Mouse (Mus musculus): ENCODE measurements at regions not wholly inside any gene's neighbourhood (a gene's known extent, or its start where the extent isn't known, plus 50 kb on each side); places are given as distances from the start of the nearest gene placed in this dataset.
A peak's percentile ranks its signal among the peaks of the same experiment; 100 is the strongest.

DNA sequence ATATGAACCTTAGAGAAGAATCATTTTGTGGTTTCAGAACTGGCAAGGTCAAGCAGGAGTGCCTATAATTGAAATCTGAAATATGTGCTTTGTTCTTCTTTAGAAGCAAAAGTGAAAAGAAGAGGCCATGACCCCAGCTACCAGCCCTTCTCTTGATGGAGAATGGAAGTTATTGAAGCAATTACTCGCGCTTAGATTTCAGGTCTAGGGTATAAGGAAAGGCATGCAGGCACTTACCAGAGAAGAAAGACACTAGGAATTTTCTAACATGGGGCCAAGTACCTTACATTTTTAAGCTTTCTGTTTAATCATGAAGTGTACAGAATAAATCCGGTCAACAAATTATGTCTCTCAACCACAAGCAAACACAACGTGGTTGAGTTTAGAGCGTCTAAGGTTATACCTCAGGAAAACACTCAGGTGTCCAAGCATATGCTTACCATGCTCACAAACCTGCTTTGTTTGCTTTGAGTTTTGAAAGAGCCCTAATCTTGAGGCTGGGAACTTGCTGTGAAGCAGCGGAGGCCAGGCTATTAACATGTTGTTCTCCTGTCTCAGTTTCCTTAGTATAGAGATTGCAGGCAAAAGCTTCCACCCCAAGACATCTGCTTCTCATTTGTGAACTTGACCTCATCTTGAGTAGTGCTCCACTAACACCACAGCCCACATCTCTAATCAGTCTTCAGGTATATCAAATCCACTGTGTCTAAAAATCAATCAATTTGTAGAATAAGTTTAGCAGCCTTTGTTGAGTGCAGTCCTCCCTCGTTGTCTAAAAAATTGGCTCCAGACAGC, 251.4 kb upstream of the C9orf72 start:
- DNase-seq (ENCODE audit: low spot score), result peak; percentile 54

DNA sequence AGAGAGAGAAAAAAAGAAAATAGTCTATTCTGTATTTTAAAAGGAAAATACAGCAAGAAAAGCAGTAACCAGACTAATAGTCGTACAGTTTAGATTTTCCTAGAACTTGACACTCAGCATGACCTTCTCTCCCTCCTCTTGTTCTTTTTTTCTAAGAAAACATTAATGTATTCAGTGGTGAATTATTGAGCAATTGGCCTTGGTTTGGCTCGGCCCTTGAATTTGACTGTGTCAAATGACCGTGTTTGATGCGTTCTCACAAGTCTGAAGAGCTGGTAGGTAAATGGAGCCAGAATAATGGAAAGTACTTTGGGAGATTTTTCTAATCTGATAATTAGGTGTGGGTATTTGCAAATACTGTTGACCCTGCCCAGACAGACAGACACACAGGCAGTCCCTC, 248.0 kb upstream of the C9orf72 start:
- no peak for DNase-seq (ENCODE audit: low spot score)

All from embryo, embryonic 10 days (tissue).